Mouse (Mus musculus): Measurements from ENCODE around the gene Cdk8.

Gene Cdk8

DNA sequence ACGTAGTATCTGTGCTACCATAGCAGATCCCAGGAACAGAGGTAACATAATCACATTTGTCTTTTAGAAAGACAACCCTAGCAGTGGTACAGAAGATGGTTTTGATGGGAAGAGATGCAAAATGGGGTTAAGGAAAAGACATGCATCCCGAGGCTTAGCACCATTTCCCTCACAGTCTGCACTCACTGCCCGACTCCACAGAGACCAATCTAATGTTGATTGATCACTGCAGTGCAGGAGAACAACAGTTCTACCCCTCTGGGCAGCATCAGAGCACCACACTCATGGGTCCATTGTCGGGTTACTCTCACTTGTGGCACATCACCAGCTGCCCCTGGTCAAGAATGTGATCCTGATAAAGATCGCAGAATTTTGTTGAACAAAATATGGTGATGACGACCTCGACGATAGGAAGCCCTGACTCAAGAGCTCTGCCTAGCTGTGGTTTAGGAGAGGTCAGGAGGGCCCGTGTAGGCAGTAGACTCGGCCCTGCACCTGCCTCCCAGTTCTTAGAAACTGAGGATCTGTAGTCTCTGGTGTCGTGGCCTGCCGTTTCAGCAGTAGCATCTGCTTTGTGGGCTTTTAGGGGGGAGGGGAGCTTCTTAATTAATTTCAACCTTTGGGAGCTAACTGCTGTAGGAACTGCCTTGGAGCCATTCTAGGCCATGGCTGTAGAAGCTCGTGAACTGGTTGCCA lies 51.0 kb downstream of the Cdk8 start:
- no peak for DNase-seq

DNA sequence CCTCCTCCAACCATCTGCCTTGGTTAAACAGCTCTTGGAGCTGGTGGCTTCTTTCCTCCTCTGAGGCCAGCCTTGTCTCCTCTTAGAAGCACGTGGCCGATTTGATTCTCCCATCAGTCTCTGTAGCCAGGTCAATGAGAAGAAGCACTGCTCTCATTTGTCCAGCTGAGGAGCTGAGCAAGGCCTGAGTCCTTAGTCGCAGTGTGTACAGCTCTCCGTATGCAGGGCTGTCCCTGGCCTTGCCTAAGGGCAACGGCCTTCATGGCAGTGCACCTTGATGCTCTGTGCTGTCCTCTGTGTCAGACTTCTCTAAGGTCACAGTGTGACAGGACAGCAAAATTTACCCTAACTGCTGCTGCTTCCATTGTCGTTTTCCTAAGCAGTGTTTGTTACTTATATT lies 52.9 kb downstream of the Cdk8 start:
- DNase-seq, result no peak

DNA sequence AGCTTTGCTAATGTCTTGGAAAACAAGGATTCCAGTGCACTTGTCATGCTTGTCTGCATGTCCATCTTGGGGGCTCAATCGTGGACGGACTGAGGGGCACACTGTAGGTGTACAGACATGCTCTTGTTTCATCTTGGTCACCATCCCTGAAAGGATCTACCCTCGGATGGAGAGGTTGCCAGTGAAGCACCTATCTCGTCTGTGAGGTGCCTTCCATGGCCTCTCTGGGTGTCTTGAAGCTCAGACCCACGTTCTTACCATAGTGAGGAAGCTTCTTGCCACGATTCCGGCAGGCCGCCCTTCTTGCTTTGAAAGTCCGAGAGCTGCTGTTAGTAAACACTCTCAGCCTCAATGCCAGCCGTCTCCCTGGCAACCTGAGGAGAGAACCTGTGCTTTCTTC lies 56.4 kb downstream of the Cdk8 start:
- no peak for DNase-seq

DNA sequence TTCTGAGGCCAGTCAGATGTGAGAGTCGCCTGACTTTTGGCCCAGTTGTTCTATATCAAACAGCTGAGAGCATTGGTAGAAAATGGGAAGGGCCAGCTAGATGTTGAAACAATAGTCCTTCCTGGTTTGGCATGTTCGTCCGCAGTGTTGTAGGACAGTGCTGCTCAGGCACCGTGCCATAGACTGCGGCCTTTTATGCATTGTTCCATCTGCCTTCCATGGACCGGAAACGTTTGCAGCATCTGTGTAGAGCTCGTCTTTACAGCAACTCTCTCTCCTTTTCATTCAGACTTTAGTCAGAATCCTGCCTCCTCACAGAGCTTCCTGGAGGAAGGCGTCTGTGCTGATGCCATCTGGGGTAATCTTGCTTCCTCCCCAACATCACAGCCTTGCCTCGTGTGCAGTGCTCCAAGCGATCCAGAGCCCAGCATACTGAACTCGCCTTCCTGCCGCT lies 57.0 kb downstream of the Cdk8 start:
- no peak for DNase-seq

DNA sequence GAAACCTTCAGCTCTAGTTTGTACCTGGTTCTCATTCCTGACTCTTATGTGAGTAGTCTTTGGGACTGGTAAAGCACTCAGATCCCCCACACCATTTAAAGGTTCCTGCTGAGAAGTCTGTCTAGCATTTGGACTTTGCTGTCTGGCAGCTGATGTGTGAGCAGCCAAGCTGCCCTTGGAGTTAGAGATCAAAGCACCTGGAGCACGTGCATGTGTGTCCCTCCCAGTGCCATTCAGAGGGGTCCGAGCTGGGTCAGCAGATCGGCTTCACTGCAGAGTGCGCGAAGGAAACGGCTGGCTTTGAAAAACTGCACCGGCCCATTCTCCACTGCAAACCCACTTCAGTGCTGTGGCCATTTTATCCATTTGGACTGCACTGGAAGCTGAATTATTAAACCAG lies 58.9 kb downstream of the Cdk8 start:
- no peak for DNase-seq

DNA sequence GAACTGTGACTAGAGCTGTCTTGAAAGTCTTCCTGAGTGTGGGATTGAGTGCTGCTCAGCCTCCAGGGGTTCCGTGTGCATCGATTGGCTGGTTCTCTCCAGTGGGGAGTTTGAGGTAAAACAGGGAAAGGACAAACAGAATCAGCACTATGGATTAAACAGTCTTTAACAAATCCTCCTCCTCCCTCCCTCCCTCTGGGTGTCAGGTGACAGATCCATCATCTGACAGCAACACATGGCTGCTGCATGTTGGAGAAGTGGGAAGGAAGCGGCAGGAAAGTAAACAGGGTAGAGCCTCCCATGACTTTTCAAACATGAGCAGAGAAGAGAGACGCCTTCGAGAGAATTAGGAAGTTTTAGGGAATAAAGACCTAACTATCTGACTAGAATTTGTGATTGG lies 59.4 kb downstream of the Cdk8 start:
- no peak for DNase-seq

DNA sequence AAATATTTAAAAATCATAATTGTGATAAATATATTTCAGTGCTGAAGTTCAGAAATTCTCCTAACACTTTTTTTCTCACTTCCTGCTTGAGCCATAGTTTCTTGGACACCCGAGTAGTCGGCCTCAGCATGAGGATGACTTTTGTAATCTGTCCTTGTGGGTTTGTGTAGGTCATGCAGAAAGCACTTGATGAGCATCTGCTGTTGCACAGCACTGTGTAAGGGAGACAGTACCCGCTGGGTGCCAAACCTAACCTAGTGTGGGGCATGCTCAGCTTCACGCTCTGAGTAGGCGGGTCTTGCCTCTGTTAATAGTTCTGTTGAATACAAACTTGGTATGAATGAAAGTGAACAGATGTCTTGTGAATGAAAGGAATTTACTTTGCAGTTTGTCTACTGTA lies 60.5 kb downstream of the Cdk8 start:
- no peak for DNase-seq

DNA sequence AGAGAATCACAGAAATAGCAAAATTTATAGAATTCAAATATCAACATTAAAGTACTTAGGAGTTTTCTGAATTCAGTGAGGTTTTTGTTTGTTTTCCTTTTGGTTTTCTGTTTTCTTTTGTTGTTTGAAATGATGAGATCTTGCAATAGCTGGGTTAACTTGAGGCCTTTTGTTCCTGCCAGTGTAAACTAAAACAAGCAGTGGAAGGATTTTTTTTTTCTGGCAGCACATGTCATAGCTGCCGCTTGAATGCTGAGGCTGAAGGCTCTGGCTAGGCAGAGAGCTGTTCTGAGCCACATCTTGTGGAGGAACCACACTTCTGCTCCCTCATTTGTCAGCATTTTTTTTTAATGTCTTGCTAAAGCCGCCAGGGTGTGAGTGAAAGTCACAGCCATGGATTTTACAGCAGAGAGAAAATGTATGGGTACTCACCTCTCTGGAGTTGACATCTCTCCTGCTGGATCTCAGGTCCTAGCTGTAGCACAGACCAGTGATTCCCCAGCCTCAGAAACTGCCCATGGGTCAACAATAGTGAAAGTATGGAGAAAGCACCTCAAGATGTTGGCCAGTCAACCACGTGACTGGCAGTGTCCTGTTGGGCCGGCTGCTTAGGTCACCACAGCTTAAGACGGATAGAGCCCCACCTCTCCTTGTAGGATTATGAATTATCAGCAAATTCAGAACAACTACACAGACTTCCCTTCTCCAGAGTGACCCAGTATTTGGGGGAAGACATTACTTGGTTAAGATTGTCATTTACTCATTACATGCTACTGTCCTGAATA lies 62.1 kb downstream of the Cdk8 start:
- no peak for DNase-seq

DNA sequence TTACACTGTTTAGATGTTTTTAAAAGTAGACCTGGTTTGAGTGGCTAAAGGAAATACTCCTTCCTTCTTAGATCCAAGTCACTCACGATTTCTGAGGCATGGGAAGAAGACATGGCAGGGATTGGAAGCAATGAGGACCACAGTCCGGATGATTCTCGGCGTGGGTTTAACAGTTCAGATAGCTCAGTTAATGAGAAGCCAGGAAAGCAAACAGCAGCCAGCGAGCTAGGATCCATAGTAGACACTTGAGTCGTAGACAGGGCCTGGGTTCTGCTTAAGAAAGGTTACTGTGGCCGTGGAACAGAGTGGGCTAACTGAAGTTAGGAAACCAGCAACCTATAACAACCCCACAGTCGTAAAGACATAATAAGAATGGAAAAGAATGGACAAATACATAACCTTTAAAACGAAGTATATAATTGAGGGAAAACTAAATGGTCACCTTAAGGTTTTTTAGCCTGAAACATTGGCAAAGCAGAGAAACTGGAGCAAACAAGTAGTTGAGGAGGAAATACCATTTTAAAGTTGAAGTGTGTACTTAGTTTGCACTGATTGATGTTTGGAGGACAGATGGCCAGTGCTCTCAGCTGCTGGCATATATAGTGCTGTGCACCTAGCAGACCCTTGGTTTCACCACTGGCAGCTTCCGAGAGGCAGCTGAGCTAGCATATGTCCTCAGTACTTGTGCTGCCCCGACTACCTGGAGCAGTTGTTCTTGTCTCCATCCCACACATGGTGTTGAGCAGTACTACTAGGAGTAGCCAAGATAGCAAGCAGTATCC lies 63.1 kb downstream of the Cdk8 start:
- DNase-seq, result no peak

DNA sequence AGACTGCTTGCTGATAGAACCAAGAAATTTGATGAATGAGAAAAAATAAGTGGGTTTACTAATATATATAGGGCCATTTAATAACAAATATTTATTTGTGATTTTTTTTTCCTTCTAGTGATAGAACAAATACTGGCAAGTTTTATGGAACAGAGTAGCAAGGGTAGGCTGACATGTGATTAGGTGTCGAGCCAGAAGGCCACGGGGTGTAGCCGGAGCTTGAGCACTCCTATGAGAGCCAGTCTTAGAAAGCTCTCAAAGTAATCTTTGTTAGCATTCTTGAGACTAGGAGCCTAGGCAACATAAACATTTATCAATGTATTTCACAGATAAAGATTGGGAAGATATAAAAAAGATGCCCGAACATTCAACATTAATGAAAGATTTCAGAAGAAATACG lies 63.8 kb downstream of the Cdk8 start:
- DNase-seq, result no peak

DNA sequence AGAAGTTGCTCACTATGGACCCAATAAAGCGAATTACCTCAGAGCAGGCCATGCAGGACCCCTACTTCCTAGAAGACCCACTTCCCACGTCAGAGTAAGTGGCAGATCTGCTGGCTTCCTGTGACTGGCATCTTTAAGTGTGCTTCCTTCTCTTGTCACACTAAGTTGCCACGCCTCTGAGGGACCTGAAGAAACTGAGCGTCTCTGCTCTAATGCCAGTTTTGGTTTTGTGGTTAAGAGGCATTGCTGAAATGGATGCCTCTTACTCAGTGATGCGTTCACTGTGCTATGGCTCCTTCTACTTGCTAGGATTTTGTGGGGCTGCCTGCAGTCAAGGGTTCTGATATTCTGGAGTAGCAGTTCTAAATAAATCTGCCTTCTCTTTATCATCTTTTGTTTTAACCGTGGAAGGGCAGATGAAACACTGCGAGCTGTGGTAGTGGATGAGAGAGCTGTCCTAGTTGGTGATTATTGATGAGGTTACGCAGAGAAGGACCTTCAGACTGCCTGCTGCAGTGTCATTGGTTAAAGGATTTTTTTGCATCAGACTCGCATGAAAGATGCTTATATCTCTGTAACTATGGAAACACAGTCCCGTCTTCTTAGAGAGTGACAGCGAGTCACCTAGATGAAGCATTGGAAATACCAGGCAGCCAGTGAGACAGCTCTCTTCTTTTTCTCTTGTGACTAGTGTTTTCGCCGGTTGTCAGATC lies 67.9 kb downstream of the Cdk8 start:
- DNase-seq, result no peak

DNA sequence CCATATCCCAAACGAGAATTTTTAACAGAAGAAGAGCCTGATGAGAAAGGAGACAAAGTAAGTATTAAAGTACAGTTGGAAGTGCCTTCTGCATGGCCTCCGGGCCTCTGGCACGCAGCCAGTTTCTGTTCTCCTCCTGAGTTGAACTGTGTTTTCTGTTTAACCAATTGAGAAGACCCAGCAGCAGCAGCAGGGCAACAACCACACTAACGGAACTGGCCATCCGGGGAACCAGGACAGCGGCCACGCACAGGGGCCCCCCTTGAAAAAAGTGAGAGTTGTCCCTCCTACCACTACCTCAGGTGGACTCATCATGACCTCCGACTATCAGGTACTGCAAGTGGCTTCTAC lies 68.5 kb downstream of the Cdk8 start:
- peak in 1 of 2 experiments; percentile 10 for DNase-seq

DNA sequence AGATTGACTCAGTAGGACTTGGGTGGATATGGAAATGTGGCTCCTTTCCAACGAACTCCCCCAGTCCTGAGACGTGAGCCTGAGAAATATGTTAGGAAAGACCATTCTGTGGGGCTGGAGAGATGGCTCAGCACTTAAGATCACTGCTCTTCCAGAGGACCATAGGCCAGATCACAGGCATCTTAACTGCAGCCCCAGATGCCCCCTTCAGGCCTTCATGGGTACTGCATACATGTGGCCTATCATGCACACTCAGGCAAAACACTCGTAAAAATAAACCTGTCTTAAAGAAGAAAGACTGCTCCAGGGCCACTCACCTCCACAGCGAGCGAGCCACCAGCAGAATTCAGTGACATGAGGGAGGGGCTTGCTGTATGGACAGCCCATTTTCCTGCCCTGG lies 72.4 kb downstream of the Cdk8 start:
- peak; percentile 45 to 57 for DNase-seq

DNA sequence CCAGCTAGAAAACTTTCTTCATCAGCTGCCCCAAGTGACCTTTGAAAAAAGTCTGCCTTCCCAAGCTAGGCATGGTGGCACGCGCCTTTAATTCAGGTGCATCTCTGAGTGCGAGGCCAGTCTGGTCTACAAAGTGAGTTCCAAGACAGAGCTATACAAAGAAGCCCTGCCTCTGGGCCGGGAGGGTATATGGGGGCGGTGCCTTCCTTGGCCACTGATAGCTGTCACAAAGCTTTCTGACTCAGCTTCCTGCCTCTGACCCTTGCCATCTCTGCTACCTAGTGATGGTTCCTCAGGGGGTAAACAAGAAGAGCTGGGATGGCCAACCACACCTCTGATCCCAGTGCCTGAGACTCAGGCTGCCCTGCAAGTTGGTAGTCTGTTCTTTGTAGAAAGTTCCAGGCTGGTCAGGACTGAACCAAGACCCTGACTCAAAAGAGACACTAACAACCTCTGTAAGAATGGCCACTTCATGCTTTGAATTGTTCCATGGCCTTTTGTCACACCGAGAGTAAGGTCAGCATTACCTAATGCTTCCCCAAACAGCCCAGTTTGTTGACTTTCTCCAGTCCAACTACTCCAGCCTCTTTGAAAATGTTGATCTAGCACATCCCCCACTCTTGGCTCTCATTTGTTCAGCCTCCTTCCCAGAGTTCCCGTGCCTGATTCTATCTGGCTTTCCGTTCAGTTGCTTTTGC lies 76.2 kb downstream of the Cdk8 start:
- no peak for DNase-seq

DNA sequence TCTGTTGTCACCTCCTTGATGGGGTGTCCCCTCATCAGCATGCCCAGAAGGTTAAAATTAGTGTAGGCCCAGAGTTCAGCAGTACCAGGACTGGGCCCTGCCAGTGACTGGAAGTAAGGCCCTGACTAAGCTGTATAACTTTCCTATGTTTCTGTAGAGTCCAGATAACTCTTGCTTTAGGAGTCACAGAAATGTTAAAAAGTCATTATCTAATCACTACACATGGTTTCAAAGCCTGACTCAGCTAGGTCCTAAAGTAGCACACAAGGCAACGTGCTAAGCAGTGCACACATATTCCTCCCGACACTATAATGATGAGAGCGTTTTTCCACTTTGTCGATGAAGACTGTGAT lies 76.7 kb downstream of the Cdk8 start:
- DNase-seq, result no peak

DNA sequence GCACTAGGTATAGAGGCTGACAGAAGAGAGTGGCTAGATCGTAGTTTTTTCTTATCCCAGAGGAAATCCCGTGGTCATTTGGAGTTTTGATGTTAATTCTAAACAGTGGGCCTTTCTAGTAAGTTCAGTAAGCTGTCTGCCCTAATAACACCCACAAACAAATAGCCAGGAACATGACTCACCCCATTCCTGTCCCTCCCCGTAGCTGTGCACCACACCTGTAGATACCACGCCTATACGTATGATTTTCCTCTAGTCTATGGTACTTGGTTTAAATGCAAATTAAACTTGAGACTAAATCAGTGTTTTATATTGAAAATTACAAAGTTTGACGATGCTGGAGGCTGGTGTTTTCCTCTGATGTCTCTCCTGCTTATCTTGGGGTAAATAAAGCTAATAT lies 83.5 kb downstream of the Cdk8 start:
- no peak for DNase-seq

DNA sequence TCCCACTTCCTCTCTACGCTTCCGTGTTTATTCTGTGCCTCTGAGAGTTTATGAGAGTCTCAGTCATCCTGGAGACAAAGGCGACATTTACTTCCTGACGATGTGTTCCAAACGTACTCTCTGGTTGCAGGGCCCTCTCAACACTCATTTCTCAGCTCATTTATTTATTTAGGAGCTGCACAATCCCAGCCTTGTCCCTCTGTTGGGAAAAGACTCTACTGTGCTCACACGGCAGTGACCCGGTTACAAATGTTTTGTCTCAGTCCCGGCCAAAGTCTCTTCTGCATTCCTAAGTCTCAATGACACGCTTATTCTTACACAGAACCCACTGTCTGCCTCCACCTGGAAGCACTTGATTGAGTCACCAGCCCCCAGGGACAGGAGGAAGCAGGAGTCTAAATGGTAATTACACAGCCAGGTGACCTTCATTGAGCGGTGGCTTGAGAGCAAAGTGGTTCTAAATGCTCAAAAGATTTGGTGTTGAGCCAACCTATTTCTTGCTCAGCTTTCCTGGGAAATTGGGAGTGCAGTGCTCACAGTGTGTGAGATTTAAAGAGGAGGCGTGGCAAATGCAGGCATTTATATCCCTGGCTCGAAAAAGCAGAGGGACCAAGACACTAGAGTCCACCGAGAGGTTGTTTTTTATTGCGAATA lies 84.4 kb downstream of the Cdk8 start:
- no peak for DNase-seq

DNA sequence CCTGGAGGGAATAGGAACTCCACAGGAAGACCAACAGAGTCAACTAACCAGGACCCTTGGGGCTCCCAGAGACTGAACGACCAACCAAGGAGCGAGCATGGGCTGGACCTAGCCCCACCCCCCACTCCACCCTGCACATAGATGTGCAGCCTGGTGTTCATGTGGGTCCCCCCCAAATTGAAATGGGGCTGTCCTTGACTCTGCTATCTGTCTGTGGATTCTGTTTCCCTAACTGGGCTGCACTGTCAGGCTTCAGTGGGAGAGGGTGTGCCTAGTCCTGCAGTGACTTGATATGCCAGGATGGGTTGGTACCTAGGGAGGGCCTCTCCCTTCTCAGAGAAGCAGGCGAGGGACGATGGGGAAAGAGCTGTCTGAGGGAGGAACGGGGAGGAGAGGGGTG lies 85.3 kb downstream of the Cdk8 start:
- DNase-seq, result no peak

DNA sequence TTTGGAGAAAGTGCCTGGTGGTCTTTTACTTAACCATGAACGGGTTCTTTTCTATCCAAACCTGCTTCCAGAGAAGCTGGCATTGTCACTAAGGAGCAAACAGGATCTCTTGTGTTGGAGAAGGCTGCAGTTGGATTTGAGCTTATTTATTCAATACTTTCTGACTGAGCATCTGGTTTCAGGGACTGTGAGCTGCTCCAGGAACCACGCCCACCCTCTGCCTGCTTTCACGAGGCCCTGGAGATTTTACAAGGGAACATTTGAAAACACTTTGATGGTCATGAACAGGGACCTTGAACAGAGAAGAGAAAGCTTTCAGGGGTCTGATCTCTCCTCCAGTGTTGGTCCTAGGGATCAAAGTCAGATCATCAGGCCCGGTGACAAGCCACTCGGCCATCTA lies 87.0 kb downstream of the Cdk8 start:
- DNase-seq, result no peak

DNA sequence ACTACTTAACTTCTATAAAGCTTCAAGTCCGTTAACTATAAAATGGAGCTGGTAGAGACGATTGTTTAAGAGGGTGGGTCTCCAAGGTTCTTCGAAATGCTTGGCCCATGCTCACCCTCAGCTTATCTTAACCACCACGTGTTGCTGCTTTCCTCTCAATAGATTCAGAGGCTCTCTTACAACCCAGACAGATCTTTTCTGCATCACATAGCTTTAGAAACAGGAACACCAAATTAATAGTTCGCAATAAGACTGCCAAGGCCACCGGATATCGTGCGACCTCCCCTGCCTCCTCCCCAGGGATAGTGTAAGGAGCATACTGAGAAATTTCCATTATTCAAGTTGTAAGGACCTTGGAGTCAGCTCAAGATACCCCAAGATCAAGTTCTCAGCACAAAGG lies 87.4 kb downstream of the Cdk8 start:
- DNase-seq, result no peak

DNA sequence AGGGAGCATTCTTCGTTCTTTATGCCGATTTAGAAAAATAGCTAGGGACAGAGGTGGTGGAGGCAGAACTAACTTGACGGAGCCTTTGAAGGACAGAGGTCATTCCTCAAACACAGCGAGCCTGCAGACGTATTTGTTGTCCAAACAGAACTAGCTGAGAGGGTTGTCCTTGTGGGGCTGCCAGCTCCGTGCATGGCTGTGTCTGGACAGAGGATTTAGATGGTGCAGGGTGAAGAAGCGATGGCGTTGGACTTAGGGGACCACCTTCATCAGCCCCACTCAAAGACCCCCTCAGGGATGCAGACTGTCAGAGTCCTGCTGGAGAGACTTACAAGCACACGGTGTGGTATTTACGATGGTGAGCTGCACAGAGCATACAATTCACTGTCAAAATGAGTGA lies 97.9 kb downstream of the Cdk8 start:
- no peak for DNase-seq

DNA sequence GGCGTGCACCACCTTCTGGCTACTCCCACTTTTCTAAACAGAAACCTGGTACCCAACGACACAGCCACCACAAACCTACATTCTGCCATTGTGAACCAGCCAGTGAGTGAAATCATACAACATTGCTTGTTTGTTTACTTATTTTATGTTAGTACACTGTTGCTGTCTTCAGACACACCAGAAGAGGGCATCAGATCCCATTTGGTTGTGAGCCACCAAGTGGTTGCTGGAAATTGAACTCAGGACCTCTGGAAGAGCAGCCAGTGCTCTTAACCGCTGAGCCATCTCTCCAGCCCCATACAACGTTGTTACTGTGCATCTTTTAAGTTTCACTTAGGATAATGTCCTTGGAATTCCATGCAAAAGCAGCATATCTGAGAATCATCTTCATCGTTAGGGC lies 98.5 kb downstream of the Cdk8 start:
- no peak for DNase-seq

All from thymus, postnatal 36 days (tissue).